Mouse (Mus musculus) lung, postnatal 25 days (tissue): ENCODE measurements at regions not wholly inside any gene's neighbourhood (a gene's known extent, or its start where the extent isn't known, plus 50 kb on each side); places are given as distances from the start of the nearest gene placed in this dataset.

Experiments
- DNase-seq: peaks from one replicate; pipeline ENCODE4 v3.0.0; 2022; ENCODE audit warnings: low spot score

GRCm38 (mm10) chr13:107540305-107540704, 503.9 kb upstream of the Smim15 start:
- DNase-seq, result no peak

GRCm38 (mm10) chr13:107539867-107540266, 504.4 kb upstream of the Smim15 start:
- DNase-seq, result no peak

- no peak for DNase-seq
Measured at GRCm38 (mm10) chr13:107539326-107539725, 504.9 kb upstream of the Smim15 start.

GRCm38 (mm10) chr13:107535213-107535612, 509.0 kb upstream of the Smim15 start:
- no peak for DNase-seq

DNA sequence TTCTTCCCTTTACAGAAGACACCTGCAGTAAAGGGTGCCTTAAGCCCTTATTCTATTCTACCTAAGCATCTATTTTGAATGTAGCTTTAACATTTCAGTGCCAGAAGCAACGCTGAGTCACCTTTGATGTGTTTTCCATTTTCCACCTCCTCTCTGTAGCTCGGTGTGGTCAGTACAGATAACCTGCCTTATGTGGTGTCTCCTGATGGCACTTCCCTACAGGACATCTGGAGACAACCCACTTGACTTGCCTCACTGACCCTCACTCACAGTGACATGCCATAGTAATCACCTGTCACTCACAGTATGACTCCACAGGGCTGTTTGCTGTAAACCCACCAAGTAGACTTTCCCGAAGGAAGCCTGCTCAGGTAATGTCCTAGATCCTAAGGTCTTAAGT, 510.9 kb upstream of the Smim15 start:
- DNase-seq, result no peak

- no peak for DNase-seq
Measured at GRCm38 (mm10) chr13:107531528-107531927, 509.6 kb upstream of the Kif2a start.

DNA sequence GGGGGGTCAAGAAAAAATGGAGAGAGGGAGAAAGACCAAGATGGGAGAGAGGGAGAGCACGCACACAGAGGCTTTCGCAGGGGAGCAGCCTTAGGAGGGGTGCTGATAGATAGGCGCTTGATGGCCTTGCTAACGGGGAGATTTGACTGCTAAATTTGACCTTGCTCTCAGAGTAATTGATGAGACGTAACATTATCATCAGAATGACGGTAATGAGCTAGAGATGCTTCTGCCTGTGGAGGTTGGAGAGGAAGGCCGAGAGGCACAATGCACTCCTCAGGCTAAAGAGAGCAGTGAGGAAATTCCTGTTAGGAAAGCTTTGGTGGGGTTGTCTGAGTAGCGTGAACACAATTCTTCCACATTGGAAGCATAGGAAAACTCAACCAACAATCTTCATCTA, 509.1 kb upstream of the Kif2a start:
- no peak for DNase-seq

DNA sequence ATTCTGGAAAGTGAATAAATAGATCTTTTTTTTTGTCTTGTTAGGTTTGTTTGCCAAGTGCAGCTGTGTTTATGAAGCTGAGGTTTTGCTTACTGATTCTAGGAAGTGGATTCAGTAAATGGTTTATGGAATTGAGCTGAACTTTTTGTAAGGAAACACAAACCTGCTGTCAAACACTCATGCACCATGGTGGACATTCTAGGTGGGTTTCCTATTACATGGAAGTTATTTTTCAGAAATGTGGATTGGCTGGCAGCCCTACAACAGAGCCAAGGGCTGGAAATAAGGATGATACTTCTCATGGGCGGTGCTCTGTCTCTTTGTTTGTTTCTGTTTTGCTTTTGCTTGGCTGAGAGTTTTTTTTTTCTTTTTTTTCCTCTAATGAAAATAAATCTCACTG, 508.5 kb upstream of the Kif2a start:
- DNase-seq, result peak; percentile 51

DNA sequence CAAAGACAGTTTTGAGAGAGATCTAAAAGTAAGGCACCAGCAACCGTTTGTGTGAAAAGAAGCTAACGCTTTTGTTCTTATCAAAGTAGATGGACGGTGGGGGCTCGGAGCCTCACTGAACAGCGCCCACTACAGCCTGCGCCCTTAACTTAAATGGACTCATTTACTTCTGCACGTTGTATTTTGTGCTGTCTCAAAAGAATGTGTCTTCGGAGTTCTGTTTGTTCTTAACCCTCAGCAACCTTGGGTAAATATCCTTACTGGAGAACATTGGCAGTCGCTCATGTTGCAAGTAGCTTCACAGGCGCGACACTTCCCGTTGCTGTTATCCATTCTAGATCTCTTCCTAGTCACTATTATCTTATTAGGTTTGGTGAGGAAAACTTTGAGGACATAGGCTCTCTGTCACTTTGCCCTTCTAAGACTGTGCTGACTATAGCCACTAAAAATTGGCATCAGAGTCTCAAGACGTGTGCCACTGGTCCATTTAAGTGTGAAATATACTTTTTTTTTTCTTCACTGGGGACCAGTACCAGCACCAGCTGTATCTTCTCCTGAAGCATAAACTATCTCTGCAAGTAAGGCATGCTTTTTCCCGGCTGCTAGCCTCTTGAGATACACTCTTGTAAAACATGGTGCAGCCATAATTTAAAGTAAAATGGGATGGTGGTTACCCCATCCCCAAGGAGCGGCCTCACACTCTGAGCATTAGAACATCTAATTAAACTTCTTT, 507.0 kb upstream of the Kif2a start:
- peak; percentile 58 for DNase-seq

GRCm38 (mm10) chr13:107522942-107523341, 501.0 kb upstream of the Kif2a start:
- no peak for DNase-seq

DNA sequence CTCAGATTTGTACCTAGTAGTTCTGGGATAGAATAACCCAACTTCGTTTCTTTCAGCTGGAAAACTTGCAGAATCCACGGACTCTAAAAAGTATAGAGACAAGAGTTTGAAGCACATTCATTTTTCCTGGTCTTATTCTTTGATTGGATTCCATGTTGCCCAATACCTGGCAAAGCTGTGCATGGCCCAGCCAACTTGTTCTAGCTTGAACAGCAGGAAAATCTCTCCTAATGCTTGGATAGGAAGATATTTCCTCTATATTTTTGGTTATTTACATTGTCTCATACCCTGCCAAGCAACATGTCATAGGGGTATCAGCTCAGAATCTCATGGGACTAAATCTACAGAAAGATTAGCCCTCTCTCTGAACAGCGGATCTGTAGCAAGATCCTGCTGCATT, 492.3 kb upstream of the Kif2a start:
- DNase-seq, result no peak

DNA sequence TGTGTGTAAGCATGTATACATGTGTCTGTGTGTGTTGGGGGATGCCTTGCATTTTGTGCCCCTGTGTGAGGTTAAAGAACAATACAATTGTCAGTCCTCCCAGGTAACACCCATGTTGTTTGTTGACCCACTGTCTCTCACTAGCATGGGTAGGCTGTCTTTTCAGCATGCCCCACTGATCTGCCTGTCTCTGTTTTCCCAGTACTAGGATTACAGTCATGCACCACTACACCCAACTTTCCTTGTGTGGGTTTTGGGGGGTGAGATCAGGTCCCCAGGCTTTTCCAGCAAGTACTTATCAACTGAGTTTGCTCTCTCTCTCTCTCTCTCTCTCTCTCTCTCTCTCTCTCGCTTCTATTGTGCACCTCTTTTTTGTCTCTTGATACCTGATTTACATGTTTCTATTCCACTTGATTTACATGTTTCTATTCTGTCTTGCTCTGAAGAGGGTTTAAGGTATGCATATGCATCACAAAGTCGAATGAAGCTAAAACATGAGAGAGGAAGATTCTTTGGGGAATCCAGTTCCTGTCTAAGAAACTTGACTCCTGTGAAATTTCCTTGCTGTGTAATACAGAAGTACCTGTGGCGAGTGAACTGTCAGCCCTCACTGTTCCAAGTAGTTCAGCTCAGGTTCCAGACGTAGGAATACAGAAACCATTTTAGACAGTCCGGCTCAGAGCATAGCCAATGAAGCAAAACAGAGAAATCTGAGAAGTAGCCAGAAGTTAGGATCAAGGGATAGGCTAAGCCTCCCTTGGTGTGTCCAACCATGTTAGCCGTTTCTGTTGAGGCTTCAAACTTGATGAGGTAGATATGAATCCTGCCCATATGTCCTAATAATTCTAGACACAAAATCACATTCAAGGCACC, 491.6 kb upstream of the Kif2a start:
- no peak for DNase-seq

DNA sequence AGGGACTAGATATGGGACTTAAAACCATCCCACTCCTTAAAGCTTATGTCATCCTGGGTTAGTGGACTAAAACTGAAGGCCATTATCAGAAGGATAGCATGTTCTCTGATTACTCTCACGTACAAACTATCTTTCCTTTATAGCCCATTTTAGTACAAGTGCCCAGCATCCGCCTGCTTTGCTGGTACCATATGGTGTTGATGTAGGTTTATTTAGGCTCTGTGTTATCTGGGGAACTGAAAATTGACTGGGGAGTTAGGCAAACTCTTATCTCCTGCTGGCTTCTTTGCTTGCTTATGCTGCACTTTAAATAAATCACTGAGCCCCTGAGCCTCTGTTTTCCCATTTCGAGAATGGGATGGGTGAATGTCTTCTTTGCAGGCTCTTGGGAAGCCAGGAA, 485.4 kb upstream of the Kif2a start:
- DNase-seq, result no peak

DNA sequence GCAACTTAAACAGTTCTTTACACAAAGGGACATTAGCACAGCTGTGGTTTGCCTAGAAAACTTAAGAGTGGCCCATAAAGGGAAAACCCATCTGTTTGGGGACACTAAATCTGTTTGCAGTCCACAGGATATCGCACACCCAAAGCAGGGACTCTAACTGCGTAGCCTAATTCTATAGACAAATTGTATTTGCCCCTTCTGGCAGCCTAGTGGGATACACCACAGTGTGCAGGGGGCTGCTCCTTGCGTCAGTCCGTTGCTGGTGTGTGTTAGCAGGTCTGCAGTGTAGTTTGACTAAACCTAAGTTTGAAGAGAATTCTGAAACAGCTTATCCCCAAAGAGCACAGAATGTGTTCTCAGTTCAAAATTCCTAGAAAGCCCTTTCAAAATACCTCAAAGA, 484.9 kb upstream of the Kif2a start:
- DNase-seq, result no peak

DNA sequence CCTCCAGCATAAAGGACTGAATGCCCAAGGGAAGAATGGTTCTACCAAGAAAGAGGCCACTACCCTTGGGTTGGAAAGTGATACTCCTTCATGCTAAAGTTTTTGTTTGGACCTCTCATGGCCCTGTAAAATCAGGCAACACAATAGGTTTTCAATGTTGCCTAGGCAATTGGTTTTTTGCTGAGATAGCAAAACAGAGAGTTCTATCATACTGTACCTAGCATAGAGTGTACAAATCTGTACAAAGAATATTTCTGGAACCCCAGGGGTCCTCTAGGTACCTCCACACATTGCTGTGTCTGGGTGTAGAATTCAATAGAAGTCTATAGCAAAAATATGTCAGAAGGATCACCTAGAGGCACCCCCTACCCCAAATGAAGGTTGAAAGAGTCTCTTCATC, 483.4 kb upstream of the Kif2a start:
- DNase-seq, result no peak

DNA sequence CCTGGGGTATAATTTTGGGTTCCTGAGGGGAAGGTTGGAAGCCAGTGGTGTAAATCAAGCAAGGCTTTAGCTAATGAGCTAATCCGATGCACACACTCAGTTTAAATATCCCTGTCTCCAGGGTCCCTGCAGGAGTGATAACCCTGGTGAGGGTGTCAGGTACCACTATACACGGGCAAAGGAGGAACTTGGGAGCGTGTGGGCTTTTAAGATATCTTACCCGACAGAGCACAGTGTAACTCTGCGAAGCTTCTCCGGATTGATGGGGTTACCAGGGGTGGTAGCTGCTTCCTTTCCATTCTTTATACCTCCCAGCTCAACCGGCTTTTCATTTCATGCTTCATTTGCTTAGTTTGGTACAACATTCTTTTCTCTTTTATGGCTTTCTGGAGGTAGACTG, 480.3 kb upstream of the Kif2a start:
- no peak for DNase-seq

DNA sequence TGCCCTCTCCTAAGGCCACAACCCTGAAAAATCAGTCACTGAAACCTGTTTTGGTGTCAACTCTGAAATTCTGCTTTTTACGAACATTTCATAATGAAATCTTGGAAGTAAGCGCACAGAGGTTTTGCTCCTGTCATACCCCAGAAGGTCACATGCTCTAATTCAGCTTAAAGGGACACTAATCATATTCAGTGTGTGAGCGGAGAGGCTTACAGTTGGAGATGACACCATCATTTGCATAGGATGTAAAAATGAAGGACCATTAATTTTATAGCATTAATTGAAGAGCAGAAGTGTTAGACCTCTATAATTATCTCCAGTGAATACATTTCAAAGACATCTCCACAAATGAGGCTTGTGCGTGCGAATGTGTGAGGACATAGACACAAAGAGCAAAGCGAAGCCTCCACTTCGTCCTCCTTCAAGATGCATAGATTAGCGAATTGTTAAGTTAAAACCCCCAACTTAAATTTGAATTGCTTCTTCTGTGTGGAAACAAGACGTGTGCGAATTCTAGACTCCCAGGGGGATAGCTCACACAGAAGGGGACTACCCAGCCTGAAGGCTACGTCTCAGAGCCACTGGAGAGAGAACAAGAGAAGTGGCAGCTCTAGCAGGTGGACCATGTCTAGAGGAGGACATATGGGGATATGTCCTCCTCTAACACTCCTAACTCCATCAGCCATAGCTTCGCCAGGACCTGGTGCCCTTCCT, 479.0 kb upstream of the Kif2a start:
- DNase-seq, result no peak

GRCm38 (mm10) chr13:107499296-107499695, 477.4 kb upstream of the Kif2a start:
- DNase-seq, result peak; percentile 18

- peak; percentile 61 for DNase-seq
Measured at GRCm38 (mm10) chr13:107495161-107495732, 473.3 kb upstream of the Kif2a start.

DNA sequence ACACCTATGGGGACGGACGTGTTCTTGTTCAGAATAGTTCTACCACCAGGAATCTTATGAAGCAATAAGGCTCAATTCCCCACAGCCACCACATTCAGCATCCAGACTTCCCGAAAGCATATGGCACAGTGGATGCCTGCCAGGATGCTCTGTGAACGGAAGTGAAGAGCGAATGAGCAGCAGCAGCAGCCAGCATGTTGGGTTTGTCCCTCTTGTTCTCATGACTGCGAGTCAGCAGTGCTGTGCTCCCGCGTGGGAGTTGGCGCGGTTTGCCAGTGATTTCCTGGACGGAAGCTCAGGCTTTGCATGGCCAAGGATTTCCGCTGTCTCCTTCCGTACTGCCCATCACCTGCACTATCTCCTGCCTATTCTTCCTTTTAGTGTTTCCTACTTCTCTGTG, 471.8 kb upstream of the Kif2a start:
- peak; percentile 61 for DNase-seq

- DNase-seq, result no peak
Measured at GRCm38 (mm10) chr13:107492448-107492847, 470.5 kb upstream of the Kif2a start.

- DNase-seq, result no peak
Measured at GRCm38 (mm10) chr13:107491423-107491822, 469.5 kb upstream of the Kif2a start.
